ENCODE assay signal across 17 mouse cellular contexts in the genomic region with DNA sequence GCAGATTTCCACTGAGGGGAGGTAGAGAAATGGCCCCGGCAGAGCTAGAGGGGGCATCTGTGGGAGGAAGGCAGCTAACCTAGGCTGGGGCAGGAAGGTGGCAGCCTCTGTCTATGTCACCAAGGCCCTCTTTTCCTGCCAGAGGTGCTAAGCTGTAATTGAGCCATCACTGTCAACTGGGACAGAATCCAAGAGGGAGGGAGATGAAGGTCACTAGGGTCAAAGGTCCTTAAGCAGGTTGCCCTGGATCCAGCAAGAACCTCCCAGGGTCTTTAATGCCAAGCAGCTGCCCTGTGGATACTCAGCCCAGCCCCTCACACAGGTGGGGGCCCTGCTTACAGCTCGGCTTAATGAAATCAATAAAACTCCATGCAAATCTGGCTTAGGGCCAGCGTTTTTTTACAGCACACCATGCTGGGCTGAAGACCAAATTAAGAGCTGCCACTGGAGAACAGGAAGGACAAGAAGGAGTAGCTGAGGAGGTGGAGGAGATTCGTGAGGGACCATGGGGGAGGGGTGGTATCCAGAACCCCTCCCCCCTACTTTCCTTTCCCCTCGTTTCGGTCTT. TPM values are rescaled to one million over a fixed set of nuclear protein-coding genes. Genes with fewer than 3 reads are reported as not detected.
DNase-seq lines count a peak whose midpoint lies in the region; ATAC-seq and TF ChIP-seq lines count a peak whose summit lies in the region.
"Had no signal": no experiment of that assay in that cellular context is flagged by ENCODE, and none has a peak within 500 bp of the region (broad histone marks: within the 10 kb centered on the region; RNA-seq: fewer than 3 reads in every experiment).

No protein-coding gene starts in this region.

- no peaks in the 10 kb centered on the region for H3K27me3 ChIP-seq in intestine, embryonic 14.5 days (replicated peaks; ENCODE audit: control insufficient read depth, insufficient read depth, low read length)
- H3K27me3 ChIP-seq in intestine, postnatal 0 days (replicated peaks; ENCODE audit: control insufficient read depth, insufficient read depth, low read length), result no peaks in the 10 kb centered on the region
- H3K27me3 ChIP-seq in midbrain, embryonic 14.5 days (ENCODE audit: control insufficient read depth, insufficient read depth, low read length), result no peaks in the 10 kb centered on the region
- no peaks in the 10 kb centered on the region for H3K27me3 ChIP-seq in midbrain, embryonic 16.5 days (ENCODE audit: control insufficient read depth, insufficient read depth, low read depth, low read length)
- H3K27me3 ChIP-seq in limb, embryonic 13.5 days, result no peaks in the 10 kb centered on the region
- H3K27me3 ChIP-seq: embryonic facial prominence, embryonic 13.5 days had no signal

- H3K9ac ChIP-seq in intestine, embryonic 14.5 days (ENCODE audit: low read length), result no peak overlapping the region
- H3K9ac ChIP-seq in intestine, postnatal 0 days (ENCODE audit: low read depth, low read length), result no peak overlapping the region
- no peak overlapping the region for H3K9ac ChIP-seq in midbrain, embryonic 14.5 days (replicated peaks; ENCODE audit: low read length)
- H3K9ac ChIP-seq in midbrain, embryonic 16.5 days (ENCODE audit: low read depth, low read length), result no peak overlapping the region
- no peak overlapping the region for H3K9ac ChIP-seq in limb, embryonic 13.5 days
- H3K9ac ChIP-seq: embryonic facial prominence, embryonic 13.5 days; midbrain, embryonic 12.5 days had no signal

- peaks cover 9% of the 10 kb centered on the region for H3K4me1 ChIP-seq in intestine, embryonic 14.5 days (replicated peaks; ENCODE audit: control insufficient read depth, insufficient read depth, low read length)
- no peaks in the 10 kb centered on the region; the same call in 1 of the 2 replicates for H3K4me1 ChIP-seq in intestine, postnatal 0 days (replicated peaks; ENCODE audit: control insufficient read depth, insufficient read depth, low read length)
- no peaks in the 10 kb centered on the region for H3K4me1 ChIP-seq in midbrain, embryonic 14.5 days (ENCODE audit: control insufficient read depth, insufficient read depth, low read length)
- H3K4me1 ChIP-seq in midbrain, embryonic 16.5 days (ENCODE audit: control insufficient read depth, insufficient read depth, low read length), result no peaks in the 10 kb centered on the region
- peaks cover 31% of the 10 kb centered on the region for H3K4me1 ChIP-seq in limb, embryonic 13.5 days

- 23% methylated on average over 6 of the region's 6 CpGs for WGBS in intestine, embryonic 14.5 days
- 32% methylated on average over 6 of the region's 6 CpGs for WGBS in intestine, postnatal 0 days
- 21% methylated on average over 6 of the region's 6 CpGs for WGBS in midbrain, embryonic 14.5 days
- 20% methylated on average over 6 of the region's 6 CpGs for WGBS in midbrain, embryonic 16.5 days
- WGBS in limb, embryonic 13.5 days, result 11% methylated on average over 6 of the region's 6 CpGs

- H3K27ac ChIP-seq in intestine, embryonic 14.5 days (ENCODE audit: low read depth), result no peak overlapping the region
- H3K27ac ChIP-seq in intestine, postnatal 0 days (ENCODE audit: low read depth, low read length), result no peak overlapping the region
- no peak overlapping the region for H3K27ac ChIP-seq in midbrain, embryonic 14.5 days (replicated peaks; ENCODE audit: low read depth, low read length)
- H3K27ac ChIP-seq in midbrain, embryonic 16.5 days (ENCODE audit: low read length), result no peak overlapping the region
- no peak overlapping the region for H3K27ac ChIP-seq in limb, embryonic 13.5 days
- H3K27ac ChIP-seq: embryonic facial prominence, embryonic 13.5 days; left cerebral cortex, adult 2 months; midbrain, embryonic 12.5 days had no signal

- peaks cover 3% of the 10 kb centered on the region; the same call in 1 of the 2 replicates for H3K9me3 ChIP-seq in intestine, embryonic 14.5 days (ENCODE audit: control insufficient read depth, low read length)
- H3K9me3 ChIP-seq in intestine, postnatal 0 days (ENCODE audit: control insufficient read depth), result no peaks in the 10 kb centered on the region
- no peaks in the 10 kb centered on the region for H3K9me3 ChIP-seq in midbrain, embryonic 14.5 days (ENCODE audit: control insufficient read depth, low read length)
- no peaks in the 10 kb centered on the region; the same call in 1 of the 2 replicates for H3K9me3 ChIP-seq in midbrain, embryonic 16.5 days (replicated peaks; ENCODE audit: control insufficient read depth, low read length, poor library complexity, severe bottlenecking)
- peaks cover 11% of the 10 kb centered on the region for H3K9me3 ChIP-seq in limb, embryonic 13.5 days

- no peak for TF ChIP-seq CTCF in intestine, postnatal 0 days (IDR thresholded peaks at IDR 0.05; ENCODE audit: low read depth)

- no peak overlapping the region for H3K4me3 ChIP-seq in intestine, embryonic 14.5 days (ENCODE audit: low read depth, low read length)
- no peak overlapping the region for H3K4me3 ChIP-seq in intestine, postnatal 0 days (ENCODE audit: low read depth, low read length)
- no peak overlapping the region for H3K4me3 ChIP-seq in midbrain, embryonic 14.5 days (replicated peaks; ENCODE audit: low read depth, low read length)
- H3K4me3 ChIP-seq in midbrain, embryonic 16.5 days (ENCODE audit: low read depth, low read length), result no peak overlapping the region
- no peak overlapping the region for H3K4me3 ChIP-seq in limb, embryonic 13.5 days
- H3K4me3 ChIP-seq: embryonic facial prominence, embryonic 13.5 days; left cerebral cortex, adult 2 months; midbrain, embryonic 12.5 days had no signal

- H3K36me3 ChIP-seq in intestine, embryonic 14.5 days (ENCODE audit: control insufficient read depth, insufficient read depth, low read length), result no peaks in the 10 kb centered on the region
- H3K36me3 ChIP-seq in intestine, postnatal 0 days (ENCODE audit: control insufficient read depth, insufficient read depth), result no peaks in the 10 kb centered on the region
- no peaks in the 10 kb centered on the region for H3K36me3 ChIP-seq in midbrain, embryonic 14.5 days (ENCODE audit: control insufficient read depth, insufficient read depth, low read length)
- no peaks in the 10 kb centered on the region for H3K36me3 ChIP-seq in midbrain, embryonic 16.5 days (ENCODE audit: control insufficient read depth, insufficient read depth, low read length)
- H3K36me3 ChIP-seq in limb, embryonic 13.5 days, result no peaks in the 10 kb centered on the region
- H3K36me3 ChIP-seq: embryonic facial prominence, embryonic 13.5 days; midbrain, embryonic 12.5 days had no signal

- H3K4me2 ChIP-seq in intestine, embryonic 14.5 days (ENCODE audit: low read length), result no peak overlapping the region
- no peak overlapping the region for H3K4me2 ChIP-seq in intestine, postnatal 0 days (replicated peaks; ENCODE audit: low read depth)
- no peak overlapping the region for H3K4me2 ChIP-seq in midbrain, embryonic 14.5 days (ENCODE audit: low read length)
- H3K4me2 ChIP-seq in midbrain, embryonic 16.5 days (ENCODE audit: low read length), result no peak overlapping the region
- H3K4me2 ChIP-seq in limb, embryonic 13.5 days (replicated peaks), result no peak overlapping the region
- H3K4me2 ChIP-seq: embryonic facial prominence, embryonic 13.5 days; midbrain, embryonic 12.5 days had no signal

- ATAC-seq in intestine, embryonic 14.5 days (replicated peaks; ENCODE audit: low FRiP score, low TSS enrichment, low read depth), result no peak
- no peak for ATAC-seq in intestine, postnatal 0 days
- ATAC-seq in midbrain, embryonic 14.5 days (ENCODE audit: low FRiP score, low TSS enrichment), result no peak
- no peak for ATAC-seq in midbrain, embryonic 16.5 days
- peak; percentile 33; the same call in 1 of the 2 replicates for ATAC-seq in limb, embryonic 13.5 days (ENCODE audit: low FRiP score, low read depth)
- ATAC-seq: inflammation-experienced regulatory T-cells, adult 6 months had no signal

- DNase-seq in adrenal gland, postnatal 10 days, result peak; percentile 25
- no peak for DNase-seq in adrenal gland, postnatal 25 days
- DNase-seq in intestine, embryonic 14.5 days (ENCODE audit: low spot score), result peak; percentile 56
- peak; percentile 54 for DNase-seq in midbrain, embryonic 14.5 days
- DNase-seq in cerebellum, adult 9-10 months, result no peak
- DNase-seq: adrenal gland, postnatal 36 days; cerebellum, adult 18-20 months; heart, adult 11 months; lung, adult 2 months had no signal

RNA-seq across cellular contexts. Expression of gene Pcbd1, which starts 29.5 kb away (rescaled TPM):
- total RNA-seq in adrenal gland, postnatal 10 days (2021), result 10 to 100 TPM; 51.4 to 81.8 TPM
- 13.9 and 15.8 TPM in 2 replicates for total RNA-seq in adrenal gland, postnatal 25 days (2021)
- polyA plus RNA-seq in intestine, embryonic 14.5 days (2014; fragmentation: Nextera tagmentation; extraction: Ambion mirVana), result 162 and 165 TPM in 2 replicates
- polyA plus RNA-seq in intestine, postnatal 0 days (2015; fragmentation: Nextera tagmentation; extraction: Ambion mirVana), result 116 and 122 TPM in 2 replicates
- 39.8 and 52.0 TPM in 2 replicates for polyA plus RNA-seq in midbrain, embryonic 14.5 days (2014; fragmentation: Nextera tagmentation; extraction: Ambion mirVana)
- 50.9 and 52.9 TPM in 2 replicates for polyA plus RNA-seq in midbrain, embryonic 16.5 days (2015; fragmentation: Nextera tagmentation; extraction: Ambion mirVana)
- 11.1 and 11.7 TPM in 2 replicates for polyA plus RNA-seq in limb, embryonic 13.5 days (2015; fragmentation: Nextera tagmentation; extraction: Ambion mirVana)
- total RNA-seq: MEL had no signal

Comparison
In these comparisons a context has a peak if more than half of its experiments do, and no peak if none do; other contexts are left out.
1. DNase-seq: peak in adrenal gland, postnatal 10 days (single experiment), intestine, embryonic 14.5 days (single experiment) and midbrain, embryonic 14.5 days (single experiment); none in adrenal gland, postnatal 25 days (single experiment) and cerebellum, adult 9-10 months (single experiment).